ENCODE assay signal across 9 mouse cellular contexts in genomic region chr1:59144543-59144942, GRCm38 (mm10). TPM values are rescaled to one million over a fixed set of nuclear protein-coding genes. Genes with fewer than 3 reads are reported as not detected.
DNase-seq lines count a peak whose midpoint lies in the region; ATAC-seq and TF ChIP-seq lines count a peak whose summit lies in the region.
"Had no signal": no experiment of that assay in that cellular context is flagged by ENCODE, and none has a peak within 500 bp of the region (broad histone marks: within the 10 kb centered on the region; RNA-seq: fewer than 3 reads in every experiment).

No protein-coding gene starts in this region.

- in situ Hi-C loops in ES-E14 (cut with MboI; ENCODE audit: low sequenced_read_pairs in 2 of 2, unreplicated experiment in 2 of 2): no loop called here

- H3K4me3 ChIP-seq in intestine, postnatal 0 days (ENCODE audit: low read depth, low read length): no peak overlapping the region
- H3K4me3 ChIP-seq in intestine, embryonic 15.5 days (replicated peaks): no peak overlapping the region
- H3K4me3 ChIP-seq in ES-E14 (ENCODE audit: insufficient read depth in 1 of 2, low read depth in 1 of 2, low read length in 2 of 2, poor library complexity in 1 of 2, severe bottlenecking in 1 of 2): no peak overlapping the region
- H3K4me3 ChIP-seq in liver, embryonic 14.5 days (ENCODE audit: insufficient read depth in 1 of 2, low read depth in 2 of 2, low read length in 2 of 2): no peak overlapping the region
- no peak overlapping the region for H3K4me3 ChIP-seq in hindbrain, embryonic 12.5 days

- TF ChIP-seq CTCF in intestine, postnatal 0 days (IDR thresholded peaks at IDR 0.05; ENCODE audit: low read depth): peak; percentile 73
- TF ChIP-seq CTCF in liver, embryonic 14.5 days (IDR thresholded peaks at IDR 0.05; ENCODE audit: low read depth): peak; percentile 54

- TF ChIP-seq EP300 in liver, embryonic 14.5 days (IDR thresholded peaks at IDR 0.05; ENCODE audit: low read depth): no peak

- DNase-seq in ES-E14 (ENCODE audit: low read depth, low spot score): peak; percentile 42
- DNase-seq in brain, adult 2 months (ENCODE audit: low read depth, low spot score): peak; percentile 37
- DNase-seq in liver, embryonic 14.5 days (ENCODE audit: low read depth in 3 of 3, low spot score in 3 of 3): no peak
- peak; percentile 40 for DNase-seq in thymus, postnatal 25 days
- no peak for DNase-seq in neural tube, embryonic 10.5 days (ENCODE audit: extremely low spot score, low spot score)

- no peaks in the 10 kb centered on the region for H3K9me3 ChIP-seq in intestine, postnatal 0 days (ENCODE audit: control insufficient read depth)
- H3K9me3 ChIP-seq in intestine, embryonic 15.5 days: no peaks in the 10 kb centered on the region
- H3K9me3 ChIP-seq in ES-E14 (ENCODE audit: control insufficient read depth, insufficient read depth, low read depth, low read length): no peaks in the 10 kb centered on the region
- no peaks in the 10 kb centered on the region for H3K9me3 ChIP-seq in liver, embryonic 14.5 days (ENCODE audit: control insufficient read depth, low read length)
- H3K9me3 ChIP-seq in hindbrain, embryonic 12.5 days (replicated peaks): no peaks in the 10 kb centered on the region

- H3K36me3 ChIP-seq in intestine, postnatal 0 days (ENCODE audit: control insufficient read depth, insufficient read depth): no peaks in the 10 kb centered on the region
- H3K36me3 ChIP-seq in intestine, embryonic 15.5 days: no peaks in the 10 kb centered on the region
- no peaks in the 10 kb centered on the region for H3K36me3 ChIP-seq in ES-E14 (ENCODE audit: control insufficient read depth, insufficient read depth, low read length, poor library complexity, severe bottlenecking)
- H3K36me3 ChIP-seq in liver, embryonic 14.5 days (replicated peaks; ENCODE audit: control insufficient read depth, insufficient read depth, low read depth): no peaks in the 10 kb centered on the region
- H3K36me3 ChIP-seq in hindbrain, embryonic 12.5 days: no peaks in the 10 kb centered on the region

- no peak for ATAC-seq in intestine, postnatal 0 days
- no peak for ATAC-seq in intestine, embryonic 15.5 days
- no peak for ATAC-seq in liver, embryonic 14.5 days (ENCODE audit: insufficient read depth)
- ATAC-seq in hindbrain, embryonic 12.5 days (ENCODE audit: low FRiP score): no peak

- H3K27ac ChIP-seq in intestine, postnatal 0 days (ENCODE audit: low read depth, low read length): no peak overlapping the region
- no peak overlapping the region for H3K27ac ChIP-seq in intestine, embryonic 15.5 days
- H3K27ac ChIP-seq in ES-E14 (ENCODE audit: insufficient read depth, low read depth, low read length, poor library complexity, severe bottlenecking): no peak overlapping the region
- no peak overlapping the region for H3K27ac ChIP-seq in liver, embryonic 14.5 days
- H3K27ac ChIP-seq in hindbrain, embryonic 12.5 days: no peak overlapping the region
- H3K27ac ChIP-seq: macrophage had no signal

- H3K27me3 ChIP-seq in intestine, postnatal 0 days (replicated peaks; ENCODE audit: control insufficient read depth, insufficient read depth, low read length): no peaks in the 10 kb centered on the region
- H3K27me3 ChIP-seq in intestine, embryonic 15.5 days (replicated peaks): no peaks in the 10 kb centered on the region
- H3K27me3 ChIP-seq in liver, embryonic 14.5 days (ENCODE audit: control insufficient read depth, insufficient read depth, low read length): no peaks in the 10 kb centered on the region
- no peaks in the 10 kb centered on the region for H3K27me3 ChIP-seq in hindbrain, embryonic 12.5 days

- H3K4me2 ChIP-seq in intestine, postnatal 0 days (replicated peaks; ENCODE audit: low read depth): no peak overlapping the region
- H3K4me2 ChIP-seq in intestine, embryonic 15.5 days (replicated peaks): no peak overlapping the region
- no peak overlapping the region for H3K4me2 ChIP-seq in liver, embryonic 14.5 days (ENCODE audit: low read depth)
- no peak overlapping the region for H3K4me2 ChIP-seq in hindbrain, embryonic 12.5 days (replicated peaks)

- 70% methylated on average over 10 of the region's 10 CpGs for WGBS in intestine, postnatal 0 days
- WGBS in intestine, embryonic 15.5 days: 76% methylated on average over 10 of the region's 10 CpGs
- 75% methylated on average over 10 of the region's 10 CpGs for WGBS in liver, embryonic 14.5 days (ENCODE audit: insufficient replicate concordance)
- 79% methylated on average over 10 of the region's 10 CpGs for WGBS in hindbrain, embryonic 12.5 days

- H3K4me1 ChIP-seq in intestine, postnatal 0 days (replicated peaks; ENCODE audit: control insufficient read depth, insufficient read depth, low read length): no peaks in the 10 kb centered on the region
- H3K4me1 ChIP-seq in intestine, embryonic 15.5 days (replicated peaks): no peaks in the 10 kb centered on the region
- no peaks in the 10 kb centered on the region for H3K4me1 ChIP-seq in ES-E14 (ENCODE audit: control insufficient read depth in 2 of 2, insufficient read depth in 2 of 2, low read length in 2 of 2, poor library complexity in 1 of 2)
- H3K4me1 ChIP-seq in liver, embryonic 14.5 days (replicated peaks; ENCODE audit: control insufficient read depth in 2 of 2, insufficient read depth in 2 of 2, low read length in 1 of 2): no peaks in the 10 kb centered on the region
- H3K4me1 ChIP-seq in hindbrain, embryonic 12.5 days: no peaks in the 10 kb centered on the region

- H3K9ac ChIP-seq in intestine, postnatal 0 days (ENCODE audit: low read depth, low read length): no peak overlapping the region
- H3K9ac ChIP-seq in intestine, embryonic 15.5 days: no peak overlapping the region
- H3K9ac ChIP-seq in ES-E14 (ENCODE audit: insufficient read depth, low read depth, low read length, poor library complexity, severe bottlenecking): no peak overlapping the region
- H3K9ac ChIP-seq in liver, embryonic 14.5 days (replicated peaks): no peak overlapping the region
- no peak overlapping the region for H3K9ac ChIP-seq in hindbrain, embryonic 12.5 days

TF ChIP-seq in ES-E14, 5 proteins besides CTCF, POLR2A, EP300 and RAD21:
- TF ChIP-seq MAFK (IDR thresholded peaks at IDR 0.05; ENCODE audit: insufficient read depth, low read depth, low read length) (no peak), CHD2 (IDR thresholded peaks at IDR 0.05; ENCODE audit: low read depth, low read length) (no peak), ZC3H11A (IDR thresholded peaks at IDR 0.05; ENCODE audit: borderline replicate concordance, low read depth, low read length) (no peak), ZNF384 (IDR thresholded peaks at IDR 0.05; ENCODE audit: low read depth, low read length) (no peak), HCFC1 (IDR thresholded peaks at IDR 0.05; ENCODE audit: borderline replicate concordance, insufficient read depth, low read length) (no peak)

RNA-seq across cellular contexts. Expression of gene Mpp4, which starts 18.6 kb away (rescaled TPM):
- polyA plus RNA-seq in intestine, postnatal 0 days (2015; fragmentation: Nextera tagmentation; extraction: Ambion mirVana): 0.21 and 0.29 TPM in 2 replicates
- polyA plus RNA-seq in intestine, embryonic 15.5 days (2015; fragmentation: Nextera tagmentation; extraction: Ambion mirVana): 0.48 and 0.50 TPM in 2 replicates
- 1.0 and 1.2 TPM in 2 replicates for total RNA-seq in ES-E14 (2012; rRNA removed)
- polyA plus RNA-seq in liver, embryonic 14.5 days (2012; rRNA removed): 0.39 and 0.50 TPM in 2 replicates
- 0.20 and 0.29 TPM in 2 replicates for polyA plus RNA-seq in liver, embryonic 14.5 days (2014; fragmentation: Nextera tagmentation; extraction: Ambion mirVana)
- 0.59 and 0.81 TPM in 2 replicates for polyA plus RNA-seq in hindbrain, embryonic 12.5 days (2016; fragmentation: Nextera tagmentation; extraction: Ambion mirVana)

RNA-seq across cellular contexts. Expression of gene Tmem237, which starts 24.3 kb away (rescaled TPM):
- 10.7 and 12.5 TPM in 2 replicates for polyA plus RNA-seq in intestine, postnatal 0 days (2015; fragmentation: Nextera tagmentation; extraction: Ambion mirVana)
- 33.8 and 37.1 TPM in 2 replicates for polyA plus RNA-seq in intestine, embryonic 15.5 days (2015; fragmentation: Nextera tagmentation; extraction: Ambion mirVana)
- total RNA-seq in ES-E14 (2012; rRNA removed): 23.4 and 36.5 TPM in 2 replicates
- 3.1 and 4.3 TPM in 2 replicates for polyA plus RNA-seq in liver, embryonic 14.5 days (2012; rRNA removed)
- polyA plus RNA-seq in liver, embryonic 14.5 days (2014; fragmentation: Nextera tagmentation; extraction: Ambion mirVana): 6.5 and 6.9 TPM in 2 replicates
- 39.9 and 44.1 TPM in 2 replicates for polyA plus RNA-seq in hindbrain, embryonic 12.5 days (2016; fragmentation: Nextera tagmentation; extraction: Ambion mirVana)

RNA-seq across cellular contexts. Expression of gene C2cd6, which starts 49.8 kb away (rescaled TPM):
- not detected in 2 replicates for polyA plus RNA-seq in intestine, postnatal 0 days (2015; fragmentation: Nextera tagmentation; extraction: Ambion mirVana)
- not detected in 2 replicates for polyA plus RNA-seq in intestine, embryonic 15.5 days (2015; fragmentation: Nextera tagmentation; extraction: Ambion mirVana)
- 0.22 TPM in 1 of 2 replicates, not detected in the other for total RNA-seq in ES-E14 (2012; rRNA removed)
- polyA plus RNA-seq in liver, embryonic 14.5 days (2012; rRNA removed): not detected in 2 replicates
- 0.04 TPM in 1 of 2 replicates, not detected in the other for polyA plus RNA-seq in liver, embryonic 14.5 days (2014; fragmentation: Nextera tagmentation; extraction: Ambion mirVana)
- polyA plus RNA-seq in hindbrain, embryonic 12.5 days (2016; fragmentation: Nextera tagmentation; extraction: Ambion mirVana): not detected in 2 replicates
- polyA plus RNA-seq: macrophage had no signal

Comparison
In these comparisons a context has a peak if more than half of its experiments do, and no peak if none do; other contexts are left out.
1. DNase-seq: peak in ES-E14 (single experiment), brain, adult 2 months (single experiment) and thymus, postnatal 25 days (single experiment); none in liver, embryonic 14.5 days (0 of 3) and neural tube, embryonic 10.5 days (single experiment).